Mouse (Mus musculus) forebrain, embryonic 15.5 days (tissue): ENCODE results near the gene E130311K13Rik. TPM values are rescaled to one million over a fixed set of nuclear protein-coding genes. Genes with fewer than 3 reads are reported as not detected.

ENCODE experiments used
- ATAC-seq: fragments of 200-750 bp; cut with Nextera tagmentation; replicated peaks from 2 replicates; pipeline ENCODE4 v1.8.0; 2017; ENCODE audit warnings: mild to moderate bottlenecking, moderate TSS enrichment, moderate library complexity
- H3K27ac ChIP-seq: fragments of 300-500 bp; sonication (generic); replicated peaks from 2 replicates; pipeline ENCODE4 v1.5.1; 2015; ENCODE audit warnings: mild to moderate bottlenecking, inconsistent platforms
- H3K27me3 ChIP-seq: fragments of 300-500 bp; sonication (generic); 2 replicates; pipeline ENCODE4 v1.6.1; 2015; ENCODE audit warnings: inconsistent platforms
- H3K36me3 ChIP-seq: fragments of 300-500 bp; sonication (generic); 2 replicates; pipeline ENCODE4 v1.6.1; 2015; ENCODE audit warnings: mild to moderate bottlenecking, inconsistent platforms
- H3K4me1 ChIP-seq: fragments of 300-500 bp; sonication (generic); 2 replicates; pipeline ENCODE4 v1.6.1; 2015; ENCODE audit warnings: inconsistent platforms
- H3K4me2 ChIP-seq: fragments of 300-500 bp; sonication (generic); replicated peaks from 2 replicates; pipeline ENCODE4 v1.6.1; 2015; ENCODE audit warnings: mild to moderate bottlenecking, inconsistent platforms
- H3K4me3 ChIP-seq: fragments of 300-500 bp; sonication (generic); 2 replicates; pipeline ENCODE4 v1.5.1; 2015; ENCODE audit warnings: mild to moderate bottlenecking, inconsistent platforms
- H3K9ac ChIP-seq: fragments of 300-500 bp; sonication (generic); replicated peaks from 2 replicates; pipeline ENCODE4 v1.6.1; 2015; ENCODE audit warnings: mild to moderate bottlenecking, inconsistent platforms
- H3K9me3 ChIP-seq: fragments of 300-500 bp; sonication (generic); 2 replicates; pipeline ENCODE4 v1.6.1; 2016; ENCODE audit warnings: inconsistent platforms
- whole genome bisulfite sequencing: fragments of 180-500 bp; shearing (Covaris S2); methylation state at CpG from one replicate; pipeline ENCODE4 v1.1.7; 2015; ENCODE audit warnings: mixed read lengths; 5-methylcytosine and 5-hydroxymethylcytosine counted together
- polyA plus RNA-seq: library from polyadenylated mRNA; unstranded; fragments of >200 nt; fragmentation: Nextera tagmentation; extraction: Ambion mirVana; gene quantifications from 2 replicates; pipeline ENCODE4 v1.2.1, GENCODE M21; 2015

E130311K13Rik gene
- polyA plus RNA-seq, 1 experiment from 2014 or later, result 6.6 TPM

DNA sequence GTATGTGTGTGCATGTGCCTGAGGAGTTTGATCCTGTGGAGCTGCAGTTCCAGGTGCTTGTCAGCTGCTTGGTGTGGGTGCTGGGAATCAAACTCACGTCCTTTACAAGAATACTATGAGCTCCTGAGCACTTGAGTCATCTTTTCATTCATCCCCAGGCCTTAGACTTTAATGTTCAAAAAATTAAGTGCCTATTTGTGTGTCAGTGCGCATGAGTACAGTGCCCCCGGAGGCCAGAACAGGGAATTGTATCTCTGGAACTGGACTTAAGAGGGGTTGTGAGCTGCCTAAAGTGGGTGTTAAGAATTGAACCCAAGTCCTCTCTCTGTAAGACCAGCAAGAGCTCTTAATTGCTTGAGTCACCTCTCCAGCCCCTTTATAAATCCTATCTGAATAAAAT, 9.6 kb downstream of the E130311K13Rik start:
- ATAC-seq, result no peak
- 51% methylated on average over 3 of the region's 3 CpGs for WGBS
- no peak overlapping the region for H3K4me2 ChIP-seq
- H3K9ac ChIP-seq, result no peak overlapping the region
- H3K27ac ChIP-seq, result no peak overlapping the region
- no peaks in the 10 kb centered on the region for H3K9me3 ChIP-seq
- no peaks in the 10 kb centered on the region for H3K27me3 ChIP-seq
- H3K36me3 ChIP-seq, result peaks cover 6% of the 10 kb centered on the region; the same call in 1 of the 2 replicates
- H3K4me1 ChIP-seq, result no peaks in the 10 kb centered on the region
- H3K4me3 ChIP-seq, result no peak overlapping the region

DNA sequence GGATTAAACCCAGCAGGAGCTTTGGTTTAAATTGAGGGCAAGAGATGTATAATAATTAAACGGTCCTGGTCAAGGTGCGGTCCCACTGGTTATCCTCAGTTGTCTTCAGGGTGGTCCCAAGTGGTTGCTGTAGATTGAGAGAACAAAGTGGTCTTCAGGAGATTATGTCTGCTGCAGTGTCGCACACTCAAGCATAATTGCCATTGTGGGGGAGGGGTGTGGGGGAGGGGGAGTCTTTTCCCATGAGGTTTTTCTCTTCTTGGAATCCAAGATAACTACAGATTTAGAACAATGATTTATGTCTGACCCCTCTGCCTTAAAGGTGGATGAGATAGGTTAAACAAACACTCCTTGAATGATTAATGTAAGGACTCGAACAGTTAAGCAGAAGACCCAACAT, 19.0 kb downstream of the E130311K13Rik start:
- no peaks in the 10 kb centered on the region for H3K9me3 ChIP-seq
- no peak for ATAC-seq
- no peak overlapping the region for H3K4me3 ChIP-seq
- H3K9ac ChIP-seq, result no peak overlapping the region
- no peaks in the 10 kb centered on the region for H3K36me3 ChIP-seq
- peaks cover 2% of the 10 kb centered on the region for H3K4me1 ChIP-seq
- 86% methylated on average over 4 of the region's 4 CpGs for WGBS
- no peak overlapping the region for H3K4me2 ChIP-seq
- H3K27ac ChIP-seq, result no peak overlapping the region
- no peaks in the 10 kb centered on the region for H3K27me3 ChIP-seq

DNA sequence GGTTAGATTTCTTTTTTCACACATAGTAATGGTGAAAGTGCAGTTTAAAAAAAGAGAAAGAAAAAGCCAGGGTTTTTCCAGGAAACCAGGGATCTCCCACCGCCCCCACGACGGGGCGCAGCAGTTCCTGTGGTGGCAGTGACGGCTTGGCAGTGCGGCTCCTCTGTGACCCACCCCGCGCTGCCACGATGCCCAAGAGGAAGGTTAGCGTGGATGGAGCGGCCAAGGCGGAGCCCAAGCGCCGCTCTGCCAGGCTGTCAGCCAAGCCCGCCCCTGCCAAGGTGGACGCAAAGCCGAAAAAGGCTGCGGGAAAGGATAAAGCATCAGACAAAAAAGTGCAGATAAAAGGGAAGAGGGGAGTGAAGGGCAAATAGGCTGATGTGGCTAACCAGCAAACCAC, 24.0 kb downstream of the E130311K13Rik start:
- ATAC-seq, result peak; percentile 47; the same call in 1 of the 2 replicates
- Histone ChIP-seq H3K9ac (peak overlapping the region; percentile 44), H3K27ac (no peak overlapping the region), H3K4me2 (peak overlapping the region; percentile 49), H3K4me3 (peak overlapping the region; percentile 36), H3K4me1 (peaks cover 11% of the 10 kb centered on the region), H3K27me3 (no peaks in the 10 kb centered on the region), H3K9me3 (no peaks in the 10 kb centered on the region), H3K36me3 (no peaks in the 10 kb centered on the region)
- under 1% methylated on average over 18 of the region's 18 CpGs for WGBS

DNA sequence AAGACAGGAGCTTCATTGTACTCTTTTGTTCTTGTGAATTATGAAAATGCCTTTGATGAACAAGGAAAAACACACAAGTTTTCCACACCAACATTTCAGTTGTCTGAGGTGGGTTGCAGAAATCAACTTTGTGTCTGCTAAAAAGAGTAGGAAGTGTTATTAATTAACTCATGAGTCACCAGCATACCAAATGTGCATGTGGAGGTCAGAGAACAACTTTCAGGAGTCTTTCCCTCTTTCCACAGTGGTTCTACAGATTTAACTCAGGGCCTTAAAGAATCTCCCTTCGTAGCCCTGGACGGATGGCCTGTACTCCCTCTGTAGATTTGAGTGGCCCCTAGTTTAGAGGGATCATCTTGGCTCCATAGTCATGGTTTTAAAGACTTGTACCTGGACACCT, 25.1 kb downstream of the E130311K13Rik start:
- Histone ChIP-seq H3K36me3 (no peaks in the 10 kb centered on the region), H3K4me1 (peaks cover 19% of the 10 kb centered on the region), H3K4me3 (no peak overlapping the region), H3K9me3 (no peaks in the 10 kb centered on the region), H3K9ac (no peak overlapping the region), H3K4me2 (no peak overlapping the region), H3K27ac (no peak overlapping the region), H3K27me3 (no peaks in the 10 kb centered on the region)
- 66% methylated on average over 2 of the region's 2 CpGs for WGBS
- no peak for ATAC-seq

DNA sequence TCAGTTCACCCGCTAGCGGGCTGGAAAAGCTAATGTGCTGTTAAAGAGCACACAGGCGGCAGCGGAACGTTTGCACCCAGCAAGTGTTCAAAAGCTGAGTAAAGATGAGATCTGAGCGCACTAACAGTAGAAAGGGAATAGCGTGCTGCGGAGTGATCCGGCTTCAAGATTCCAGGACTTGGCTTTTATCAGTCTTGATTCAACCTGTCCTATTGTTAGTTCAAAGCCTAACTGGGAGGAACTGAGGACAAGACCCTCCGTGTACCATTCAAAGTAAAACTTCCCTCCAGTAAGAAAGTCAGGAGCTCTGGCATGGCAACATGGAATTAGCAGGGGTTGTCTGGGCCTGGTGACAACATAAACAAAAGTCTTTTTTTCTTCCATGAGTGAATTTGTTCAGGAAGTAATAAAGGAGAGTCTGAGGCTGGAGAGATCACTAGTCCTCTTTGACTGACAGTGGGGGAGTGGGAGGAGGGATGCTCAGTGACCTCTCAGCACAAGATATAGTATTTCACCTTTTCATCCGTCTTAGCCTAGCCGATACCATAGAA, 29.2 kb downstream of the E130311K13Rik start:
- no peaks in the 10 kb centered on the region for H3K36me3 ChIP-seq
- peak; percentile 16 for ATAC-seq
- under 1% methylated on average over 12 of the region's 12 CpGs for WGBS
- H3K4me3 ChIP-seq, result peak overlapping the region; percentile 68
- H3K4me1 ChIP-seq, result peaks cover 25% of the 10 kb centered on the region
- H3K27ac ChIP-seq, result peak overlapping the region; percentile 90
- peak overlapping the region; percentile 80 for H3K4me2 ChIP-seq
- H3K9me3 ChIP-seq, result no peaks in the 10 kb centered on the region
- H3K9ac ChIP-seq, result peak overlapping the region; percentile 66; the same call in 1 of the 2 replicates
- no peaks in the 10 kb centered on the region for H3K27me3 ChIP-seq

DNA sequence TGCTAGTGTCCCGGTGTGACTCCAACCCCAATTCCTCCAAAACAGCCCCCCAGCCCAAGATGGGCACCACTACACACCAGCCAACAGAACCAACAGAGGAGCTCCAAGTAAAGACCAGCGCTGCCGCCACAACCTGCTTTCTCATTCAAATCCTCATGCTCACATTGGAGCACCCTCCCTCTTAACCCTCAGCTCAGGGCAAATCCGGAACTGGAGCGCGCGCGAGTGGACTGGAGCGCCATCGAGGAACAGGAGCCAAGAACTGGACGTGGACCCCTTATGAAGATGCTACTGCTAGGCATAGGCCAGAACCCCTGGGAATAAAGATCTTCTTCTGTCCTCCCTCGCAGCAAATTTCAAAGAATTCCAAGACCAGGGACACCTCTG, 30.0 kb downstream of the E130311K13Rik start, which contains the start of gene Plch1:
TSS of gene Plch1 (minus strand) at position 164 of the 387 bp plus-strand sequence.
- Histone ChIP-seq H3K36me3 (no peaks in the 10 kb centered on the region), H3K4me1 (peaks cover 23% of the 10 kb centered on the region), H3K9me3 (no peaks in the 10 kb centered on the region), H3K9ac (peak within 1 kb of the TSS; percentile 66), H3K4me3 (peak within 1 kb of the TSS; percentile 68), H3K27me3 (no peaks in the 10 kb centered on the region), H3K27ac (peak within 1 kb of the TSS; percentile 90), H3K4me2 (peak within 1 kb of the TSS; percentile 80)
- 0% methylated on average over 12 of the region's 12 CpGs for whole genome bisulfite sequencing
- peak; percentile 86 for ATAC-seq

DNA sequence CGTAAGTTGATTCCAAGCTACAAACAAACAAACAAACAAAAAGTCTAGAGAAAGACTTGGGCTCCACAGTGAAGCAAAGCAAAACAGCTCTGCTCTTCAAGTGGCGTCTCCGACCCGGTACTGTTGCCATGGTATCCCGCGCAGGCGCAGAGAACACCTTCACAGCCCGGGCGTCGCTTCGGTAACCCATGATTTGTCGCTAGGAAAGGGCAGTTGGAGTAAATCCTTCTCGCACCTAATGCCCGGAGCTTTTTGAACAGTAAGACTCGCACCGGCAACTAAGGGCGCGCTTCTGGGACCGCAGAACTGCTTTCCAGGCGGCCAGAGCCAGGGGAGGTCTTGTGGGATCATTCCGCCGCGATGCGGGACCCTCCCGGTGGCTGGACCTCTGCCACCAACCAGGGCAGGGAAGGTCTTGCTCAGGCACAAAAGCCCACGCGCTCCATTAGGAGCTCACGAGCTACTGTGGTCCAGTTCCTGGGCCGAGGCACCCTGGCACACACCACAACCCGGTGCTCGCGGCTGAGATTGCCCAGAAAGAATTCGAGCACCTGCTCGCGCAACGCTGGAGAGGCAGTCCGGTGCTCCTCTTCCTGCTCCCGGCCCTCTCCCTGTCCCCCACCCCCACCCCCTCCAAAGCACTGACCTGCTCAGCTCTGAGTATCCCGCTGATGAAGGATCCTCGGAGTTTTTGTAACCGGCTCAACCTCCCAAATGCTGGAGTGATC, 30.5 kb downstream of the E130311K13Rik start:
- WGBS, result under 1% methylated on average over 41 of the region's 41 CpGs
- peak overlapping the region; percentile 80 for H3K4me2 ChIP-seq

DNA sequence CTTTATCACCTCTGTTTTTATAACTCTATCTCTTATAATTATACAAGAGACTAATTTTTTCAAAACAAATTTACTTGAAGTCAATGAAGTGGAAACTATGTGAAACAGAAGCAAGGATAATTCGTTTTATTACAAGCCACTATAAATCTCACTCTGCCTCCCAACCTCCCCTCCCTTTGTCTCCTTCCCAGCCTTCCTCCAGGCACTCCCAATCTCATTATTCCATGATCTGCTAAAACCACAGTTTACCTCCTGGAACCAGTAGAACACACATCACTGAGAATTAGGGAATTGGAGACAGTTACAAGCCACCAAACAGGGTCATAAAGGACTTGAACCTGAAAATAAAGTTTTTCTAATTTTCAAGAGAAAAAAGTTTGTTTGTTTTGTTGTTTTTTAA, 32.1 kb downstream of the E130311K13Rik start:
- no peak overlapping the region for H3K27ac ChIP-seq
- peaks cover 23% of the 10 kb centered on the region for H3K4me1 ChIP-seq
- H3K27me3 ChIP-seq, result no peaks in the 10 kb centered on the region
- no peak for ATAC-seq
- no peak overlapping the region for H3K9ac ChIP-seq
- 8% methylated on average over 1 of the region's 1 CpGs for WGBS
- no peaks in the 10 kb centered on the region for H3K9me3 ChIP-seq
- no peak overlapping the region for H3K4me3 ChIP-seq
- H3K4me2 ChIP-seq, result peak overlapping the region; percentile 80
- H3K36me3 ChIP-seq, result no peaks in the 10 kb centered on the region

More for the DNA sequence above, 30.5 kb downstream of the E130311K13Rik start:
- ATAC-seq, result peak; percentile 92
- H3K36me3 ChIP-seq, result no peaks in the 10 kb centered on the region
- H3K9ac ChIP-seq, result peak overlapping the region; percentile 66
- peaks cover 23% of the 10 kb centered on the region for H3K4me1 ChIP-seq
- H3K27ac ChIP-seq, result peak overlapping the region; percentile 90
- no peaks in the 10 kb centered on the region for H3K27me3 ChIP-seq
- H3K9me3 ChIP-seq, result no peaks in the 10 kb centered on the region
- peak overlapping the region; percentile 68 for H3K4me3 ChIP-seq

DNA sequence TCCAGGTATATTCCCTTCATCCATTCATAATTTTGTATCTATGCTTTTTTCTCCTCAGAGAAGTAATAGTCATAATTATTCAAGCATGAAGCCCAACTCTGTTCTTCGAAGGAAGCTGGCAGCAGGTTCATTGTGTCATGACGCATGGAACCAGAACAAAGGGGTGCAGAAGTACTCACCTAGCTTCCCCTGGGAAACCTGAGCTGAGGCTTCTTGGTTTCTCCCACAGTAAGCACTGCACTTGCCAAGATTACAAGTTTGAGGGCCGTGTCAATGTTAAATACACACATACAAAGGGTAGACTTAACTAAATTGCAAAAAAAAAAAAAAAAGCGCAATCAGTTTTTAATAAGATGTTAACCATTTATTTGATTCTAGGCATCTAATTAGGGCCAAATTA, 33.0 kb downstream of the E130311K13Rik start:
- H3K9me3 ChIP-seq, result no peaks in the 10 kb centered on the region
- no peak overlapping the region for H3K27ac ChIP-seq
- peaks cover 23% of the 10 kb centered on the region for H3K4me1 ChIP-seq
- no peaks in the 10 kb centered on the region for H3K27me3 ChIP-seq
- no peak overlapping the region for H3K4me2 ChIP-seq
- no peaks in the 10 kb centered on the region for H3K36me3 ChIP-seq
- 36% methylated on average over 4 of the region's 4 CpGs for WGBS
- H3K4me3 ChIP-seq, result no peak overlapping the region
- H3K9ac ChIP-seq, result no peak overlapping the region
- no peak for ATAC-seq

DNA sequence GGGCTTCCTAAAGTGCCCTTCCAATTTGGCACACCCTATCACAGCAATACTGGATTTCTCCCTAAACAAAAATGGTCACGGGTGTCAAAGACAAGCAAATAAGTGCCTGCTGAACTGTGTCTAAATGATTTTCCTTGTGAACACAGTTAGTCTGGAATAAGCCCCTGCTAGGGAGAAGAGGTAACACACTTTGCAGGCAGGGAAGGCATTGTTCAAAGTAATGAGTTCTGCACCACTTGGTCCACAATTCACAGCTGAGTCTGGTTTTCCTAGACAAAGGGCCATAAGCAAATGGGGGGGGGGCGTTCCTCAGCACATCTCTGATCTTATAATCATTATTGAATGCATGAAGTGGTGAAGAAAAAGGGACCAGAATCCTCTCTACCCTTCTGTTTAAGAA, 33.5 kb downstream of the E130311K13Rik start:
- H3K9ac ChIP-seq, result no peak overlapping the region
- 7% methylated on average over 2 of the region's 2 CpGs for WGBS
- H3K27ac ChIP-seq, result no peak overlapping the region
- H3K36me3 ChIP-seq, result no peaks in the 10 kb centered on the region
- H3K27me3 ChIP-seq, result no peaks in the 10 kb centered on the region
- H3K4me1 ChIP-seq, result peaks cover 23% of the 10 kb centered on the region
- H3K4me3 ChIP-seq, result no peak overlapping the region
- H3K9me3 ChIP-seq, result no peaks in the 10 kb centered on the region
- no peak for ATAC-seq
- no peak overlapping the region for H3K4me2 ChIP-seq

DNA sequence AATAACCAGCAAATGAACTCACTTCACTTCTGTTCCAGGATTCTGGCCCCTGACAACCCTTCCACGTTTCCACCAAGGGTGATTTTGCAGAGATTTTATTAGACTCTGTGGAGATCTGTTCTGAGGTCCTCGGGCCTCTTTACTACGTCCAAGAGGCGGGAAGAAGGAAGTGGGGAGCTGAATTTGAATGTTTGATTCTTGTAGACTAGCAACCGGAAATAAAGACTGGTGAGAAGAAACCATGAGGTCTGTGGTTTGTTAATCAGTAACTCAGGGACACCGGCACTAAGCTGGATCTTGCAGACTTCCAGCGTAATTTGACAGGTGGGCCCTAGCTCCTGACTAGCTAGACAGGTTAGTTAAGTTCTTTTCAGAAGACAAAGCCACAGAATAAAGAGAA, 35.6 kb downstream of the E130311K13Rik start:
- H3K36me3 ChIP-seq, result no peaks in the 10 kb centered on the region

DNA sequence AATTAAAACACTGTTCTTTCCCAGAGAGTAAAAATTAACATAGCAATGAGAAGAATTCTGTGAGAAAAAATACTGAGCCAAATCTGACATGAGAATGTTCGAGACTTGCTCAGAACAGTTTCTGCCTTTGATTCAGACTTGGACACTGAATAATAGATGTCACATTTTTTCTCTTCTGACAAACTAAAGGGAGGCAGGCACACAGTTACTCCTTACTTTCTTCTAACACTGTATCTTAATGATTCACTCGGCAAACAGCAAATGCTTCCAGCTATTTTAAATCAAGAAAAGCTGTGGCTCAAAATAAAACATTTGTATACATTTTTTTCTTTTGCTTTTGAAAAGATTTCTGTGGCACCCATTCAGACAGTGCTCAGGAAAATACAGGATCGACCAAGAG, 37.1 kb downstream of the E130311K13Rik start:
- WGBS, result 47% methylated on average over 3 of the region's 3 CpGs
- no peaks in the 10 kb centered on the region for H3K27me3 ChIP-seq
- no peak overlapping the region for H3K9ac ChIP-seq
- no peak overlapping the region for H3K4me3 ChIP-seq
- H3K4me2 ChIP-seq, result no peak overlapping the region
- no peak for ATAC-seq
- H3K4me1 ChIP-seq, result 0 out of 2 replicates have a peak, but pooled peaks cover 5% of the 10 kb centered on the region
- H3K36me3 ChIP-seq, result no peaks in the 10 kb centered on the region
- H3K27ac ChIP-seq, result no peak overlapping the region
- no peaks in the 10 kb centered on the region for H3K9me3 ChIP-seq

More for the DNA sequence above, 35.6 kb downstream of the E130311K13Rik start:
- H3K9me3 ChIP-seq, result no peaks in the 10 kb centered on the region
- H3K27ac ChIP-seq, result no peak overlapping the region
- H3K4me1 ChIP-seq, result peaks cover 12% of the 10 kb centered on the region
- WGBS, result 73% methylated on average over 7 of the region's 7 CpGs
- H3K27me3 ChIP-seq, result no peaks in the 10 kb centered on the region
- no peak overlapping the region for H3K4me2 ChIP-seq
- H3K4me3 ChIP-seq, result no peak overlapping the region
- no peak for ATAC-seq
- H3K9ac ChIP-seq, result no peak overlapping the region
